8 mouse cellular contexts compared by ENCODE assay signal in the genomic region with DNA sequence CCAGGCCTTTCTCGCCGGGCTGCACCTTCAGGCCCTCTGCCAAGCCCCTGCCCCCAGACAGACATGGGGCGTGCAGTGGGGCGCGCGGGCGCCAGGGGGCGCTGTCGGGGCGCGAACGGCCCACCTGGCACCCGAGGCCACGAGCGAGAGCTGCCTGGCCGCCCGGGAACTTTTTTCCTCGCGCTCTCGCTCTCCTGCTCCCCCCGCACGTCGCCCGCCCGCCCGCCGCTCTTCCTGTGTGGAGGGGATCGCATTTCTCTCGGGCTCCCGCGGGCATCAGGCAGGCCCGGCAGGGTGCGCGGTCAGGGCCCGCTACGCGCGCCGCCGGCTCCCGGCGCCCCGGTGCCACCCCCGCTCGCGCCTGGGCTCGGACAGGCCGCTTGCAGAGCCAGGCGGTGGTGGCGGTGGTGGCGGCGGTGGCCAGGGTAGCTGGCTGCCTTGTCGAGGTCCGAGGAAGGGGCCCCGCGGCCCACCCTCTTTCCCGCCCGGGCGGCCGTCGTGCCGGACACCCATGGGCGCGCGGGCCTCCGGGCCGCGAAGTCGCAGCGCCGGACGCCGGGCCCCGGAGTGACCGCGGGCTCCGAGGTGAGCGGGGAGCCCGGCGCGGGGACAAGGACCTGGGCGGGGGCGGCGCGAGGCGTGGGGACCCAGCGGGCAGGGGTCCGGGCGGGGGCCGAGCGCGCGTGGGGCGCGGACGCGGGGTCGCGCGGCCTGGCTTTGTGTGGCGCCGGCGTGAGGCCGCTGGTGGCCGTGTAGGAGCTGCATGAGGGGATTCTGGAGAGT. TPM values are rescaled to one million over a fixed set of nuclear protein-coding genes. Genes with fewer than 3 reads are reported as not detected.
DNase-seq lines count a peak whose midpoint lies in the region; ATAC-seq lines count a peak whose summit lies in the region.

A gene (plus strand): TSS at position 204 of the 783 bp plus-strand sequence.

- H3K36me3 ChIP-seq in hindbrain, embryonic 15.5 days: no peaks in the 10 kb centered on the region

- WGBS in hindbrain, embryonic 15.5 days: under 1% methylated on average over 82 of the region's 105 CpGs

- H3K9ac ChIP-seq in hindbrain, embryonic 15.5 days: peak within 1 kb of the TSS; percentile 100

- H3K4me1 ChIP-seq in hindbrain, embryonic 15.5 days (replicated peaks): peaks cover 43% of the 10 kb centered on the region

- no peaks in the 10 kb centered on the region for H3K27me3 ChIP-seq in hindbrain, embryonic 15.5 days

- peak within 1 kb of the TSS; percentile 89 for H3K27ac ChIP-seq in hindbrain, embryonic 15.5 days (replicated peaks)

- H3K9me3 ChIP-seq in hindbrain, embryonic 15.5 days: no peaks in the 10 kb centered on the region

- peak; percentile 82 for ATAC-seq in hindbrain, embryonic 15.5 days (ENCODE audit: low FRiP score, low read depth)

- peak within 1 kb of the TSS; percentile 93 for H3K4me3 ChIP-seq in hindbrain, embryonic 15.5 days

- DNase-seq in NIH3T3 (ENCODE audit: low read depth): peak; percentile 95
- peak; percentile 95 to 99 for DNase-seq in cerebellum, postnatal 4 days (ENCODE audit: low spot score in 2 of 2)
- peak; percentile 90 for DNase-seq in gastrocnemius, adult 18-20 months (ENCODE audit: low spot score)
- DNase-seq in left cerebral cortex, adult 11 months (ENCODE audit: low spot score): peak; percentile 81
- DNase-seq in lung, postnatal 4 days: peak; percentile 94 to 95
- DNase-seq in retina, postnatal 1 day: peak; percentile 92
- peak; percentile 80 to 84 for DNase-seq in urinary bladder, adult 18-20 months (ENCODE audit: low spot score in 2 of 2)

- peak within 1 kb of the TSS; percentile 85 for H3K4me2 ChIP-seq in hindbrain, embryonic 15.5 days

RNA-seq across cellular contexts. Expression of the gene that starts here (rescaled TPM):
- 10 to 100 TPM; 16.6 to 17.3 TPM for total RNA-seq in gastrocnemius, adult 18-20 months (2021)
- 32.5 and 33.2 TPM in 2 replicates for polyA plus RNA-seq in hindbrain, embryonic 15.5 days (2015; fragmentation: Nextera tagmentation; extraction: Ambion mirVana)

Comparison
In these comparisons a context has a peak if more than half of its experiments do, and no peak if none do; other contexts are left out.
1. Peak in every context shown above with its lines: DNase-seq, ATAC-seq, H3K4me3 ChIP-seq and H3K27ac ChIP-seq.